Mouse (Mus musculus): Measurements from ENCODE around the gene Chd8. TPM values are rescaled to one million over a fixed set of nuclear protein-coding genes. Genes with fewer than 3 reads are reported as not detected.

Chd8 gene
- polyA plus RNA-seq, 1 experiment: 67.6 TPM

DNA sequence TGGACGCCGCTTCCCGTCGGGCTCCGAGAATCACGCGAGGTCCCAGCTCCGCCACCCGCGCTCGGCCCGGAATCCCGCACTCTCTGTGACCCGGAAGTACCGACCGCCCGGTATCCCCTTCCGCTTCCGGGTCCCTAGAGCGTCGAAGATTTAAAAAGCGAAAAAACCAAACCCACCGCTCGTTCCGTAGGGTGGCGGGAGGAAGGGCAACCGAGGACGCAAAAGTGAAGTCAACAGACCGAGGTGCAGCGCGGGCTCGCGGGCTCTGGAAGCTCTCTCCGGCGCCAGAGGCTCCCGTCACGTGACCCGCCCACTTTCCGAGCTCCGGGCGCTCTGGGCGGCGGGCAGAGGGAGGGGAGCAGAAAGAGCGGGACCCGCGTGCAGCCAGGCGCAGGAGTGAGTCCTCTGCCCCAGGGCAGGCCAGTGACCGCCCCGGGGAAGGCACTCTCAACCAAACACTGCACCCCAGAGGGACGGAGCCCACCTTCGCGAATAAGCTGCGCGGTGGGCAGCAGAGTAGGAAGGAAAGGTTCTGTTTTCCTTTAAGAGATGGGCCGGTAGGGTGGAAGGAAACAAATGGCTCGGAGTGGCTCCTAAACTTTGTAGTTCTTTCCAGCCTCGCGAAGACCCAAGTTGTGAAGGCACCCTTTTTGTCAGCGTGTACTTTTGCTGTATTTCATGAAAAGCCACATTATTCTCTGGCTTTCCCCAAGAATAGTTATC, 60.3 kb downstream of the Chd8 start, which contains the start of gene Supt16:
TSS of gene Supt16 (minus strand) at position 261 of the 723 bp plus-strand sequence.
- H3K27ac ChIP-seq (ENCODE audit: insufficient read depth, low read length): peak within 1 kb of the TSS; percentile 91
- TF ChIP-seq CTCF (IDR thresholded peaks at IDR 0.05; ENCODE audit: borderline replicate concordance, insufficient read depth, low read depth, low read length): no peak
- TF ChIP-seq POLR2A (IDR thresholded peaks at IDR 0.05; ENCODE audit: borderline replicate concordance, insufficient read depth, low read length): peak; percentile 47

GRCm38 (mm10) chr14:52196230-52197155, 61.1 kb downstream of the Chd8 start:
- no peaks in the 10 kb centered on the region; the same call in 1 of the 2 replicates for H3K4me1 ChIP-seq (ENCODE audit: control insufficient read depth, insufficient read depth, low read length)

More for the DNA sequence above, 60.3 kb downstream of the Chd8 start, which contains the start of gene Supt16:
- H3K4me3 ChIP-seq (replicated peaks; ENCODE audit: insufficient read depth, low read depth, low read length): peak within 1 kb of the TSS; percentile 88
- WGBS: under 1% methylated on average over 59 of the region's 59 CpGs
- no peaks in the 10 kb centered on the region for H3K27me3 ChIP-seq (ENCODE audit: control insufficient read depth, insufficient read depth, low read length)
- DNase-seq: peak; percentile 80 to 88
- no peaks in the 10 kb centered on the region; the same call in 1 of the 2 replicates for H3K4me1 ChIP-seq (ENCODE audit: control insufficient read depth, insufficient read depth, low read length)

DNA sequence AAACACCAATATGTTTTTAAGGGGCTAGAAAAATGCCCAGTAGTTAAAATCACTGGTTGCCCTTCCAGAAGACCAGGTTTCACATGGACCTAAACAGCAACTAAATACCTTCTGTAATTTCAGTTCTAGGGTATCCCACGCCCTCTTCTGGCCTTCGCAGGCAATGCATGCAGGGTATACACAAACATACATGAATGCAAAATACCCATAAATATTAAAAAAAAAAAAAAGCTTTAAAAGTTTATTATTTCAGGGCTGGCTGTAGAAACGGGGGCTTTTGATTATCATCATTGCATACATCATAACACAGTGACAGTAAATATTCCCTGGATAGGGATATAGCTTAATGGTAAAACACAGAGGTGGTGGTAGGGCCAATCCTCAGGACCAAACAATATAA, 61.9 kb downstream of the Chd8 start:
- no peaks in the 10 kb centered on the region for H3K27me3 ChIP-seq (ENCODE audit: control insufficient read depth, insufficient read depth, low read length)
- no peaks in the 10 kb centered on the region; the same call in 1 of the 2 replicates for H3K4me1 ChIP-seq (ENCODE audit: control insufficient read depth, insufficient read depth, low read length)
- peak; percentile 36 to 48 for DNase-seq
- peak; percentile 50; the same call in 1 of the 2 replicates for TF ChIP-seq CTCF (IDR thresholded peaks at IDR 0.05; ENCODE audit: borderline replicate concordance, insufficient read depth, low read depth, low read length)
- no peak for TF ChIP-seq POLR2A (IDR thresholded peaks at IDR 0.05; ENCODE audit: borderline replicate concordance, insufficient read depth, low read length)
- H3K27ac ChIP-seq (ENCODE audit: insufficient read depth, low read length): no peak overlapping the region
- peak overlapping the region; percentile 2 for H3K4me3 ChIP-seq (replicated peaks; ENCODE audit: insufficient read depth, low read depth, low read length)
- 15% methylated on average over 3 of the region's 3 CpGs for WGBS

More at GRCm38 (mm10) chr14:52196230-52197155, 61.1 kb downstream of the Chd8 start:
- WGBS: under 1% methylated on average over 54 of the region's 59 CpGs
- Histone ChIP-seq H3K4me3 (replicated peaks; ENCODE audit: insufficient read depth, low read depth, low read length) (peak overlapping the region; percentile 88), H3K27me3 (ENCODE audit: control insufficient read depth, insufficient read depth, low read length) (no peaks in the 10 kb centered on the region), H3K27ac (ENCODE audit: insufficient read depth, low read length) (peak overlapping the region; percentile 91; the same call in 1 of the 2 replicates)
- DNase-seq: no peak
- no peak for TF ChIP-seq POLR2A (IDR thresholded peaks at IDR 0.05; ENCODE audit: borderline replicate concordance, insufficient read depth, low read length)
- TF ChIP-seq CTCF (IDR thresholded peaks at IDR 0.05; ENCODE audit: borderline replicate concordance, insufficient read depth, low read depth, low read length): no peak

GRCm38 (mm10) chr14:52190740-52191359, 66.7 kb downstream of the Chd8 start:
- no peak for TF ChIP-seq POLR2A (IDR thresholded peaks at IDR 0.05; ENCODE audit: borderline replicate concordance, insufficient read depth, low read length)
- TF ChIP-seq CTCF (IDR thresholded peaks at IDR 0.05; ENCODE audit: borderline replicate concordance, insufficient read depth, low read depth, low read length): peak; percentile 72
- no peak overlapping the region for H3K4me3 ChIP-seq (replicated peaks; ENCODE audit: insufficient read depth, low read depth, low read length)
- DNase-seq: peak; percentile 31 to 38

DNA sequence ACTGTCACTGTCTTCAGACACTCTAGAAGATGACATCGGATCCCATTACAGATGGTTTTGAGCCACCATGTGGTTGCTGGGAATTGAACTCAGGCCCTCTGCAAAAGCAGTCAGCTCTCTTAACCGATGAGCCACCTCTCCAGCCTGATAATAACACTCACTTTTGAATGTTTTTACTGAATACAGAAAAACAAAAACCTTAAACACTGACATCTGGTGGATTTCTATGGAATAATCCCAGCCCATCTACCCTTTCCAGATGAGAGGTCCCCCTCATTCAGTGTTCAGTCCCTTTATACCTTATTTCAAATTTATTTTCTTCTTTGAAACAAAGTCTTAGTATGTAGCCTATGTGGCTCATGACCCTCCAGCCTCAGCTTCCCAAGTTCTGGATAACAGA, 68.1 kb downstream of the Chd8 start:
- no peaks in the 10 kb centered on the region for H3K4me1 ChIP-seq (ENCODE audit: control insufficient read depth, insufficient read depth, low read length)
- no peak overlapping the region for H3K27ac ChIP-seq (ENCODE audit: insufficient read depth, low read length)
- WGBS: 49% methylated on average over 2 of the region's 2 CpGs
- H3K4me3 ChIP-seq (replicated peaks; ENCODE audit: insufficient read depth, low read depth, low read length): no peak overlapping the region
- no peak for TF ChIP-seq POLR2A (IDR thresholded peaks at IDR 0.05; ENCODE audit: borderline replicate concordance, insufficient read depth, low read length)
- TF ChIP-seq CTCF (IDR thresholded peaks at IDR 0.05; ENCODE audit: borderline replicate concordance, insufficient read depth, low read depth, low read length): no peak
- no peak for DNase-seq
- no peaks in the 10 kb centered on the region for H3K27me3 ChIP-seq (ENCODE audit: control insufficient read depth, insufficient read depth, low read length)

More at GRCm38 (mm10) chr14:52190740-52191359, 66.7 kb downstream of the Chd8 start:
- Histone ChIP-seq H3K27me3 (ENCODE audit: control insufficient read depth, insufficient read depth, low read length) (no peaks in the 10 kb centered on the region), H3K27ac (ENCODE audit: insufficient read depth, low read length) (no peak overlapping the region), H3K4me1 (ENCODE audit: control insufficient read depth, insufficient read depth, low read length) (no peaks in the 10 kb centered on the region; the same call in 1 of the 2 replicates)

GRCm38 (mm10) chr14:52188788-52189187, 68.8 kb downstream of the Chd8 start:
- no peak for DNase-seq
- TF ChIP-seq CTCF (IDR thresholded peaks at IDR 0.05; ENCODE audit: borderline replicate concordance, insufficient read depth, low read depth, low read length): no peak
- no peak for TF ChIP-seq POLR2A (IDR thresholded peaks at IDR 0.05; ENCODE audit: borderline replicate concordance, insufficient read depth, low read length)
- no peaks in the 10 kb centered on the region for H3K27me3 ChIP-seq (ENCODE audit: control insufficient read depth, insufficient read depth, low read length)
- no peak overlapping the region for H3K4me3 ChIP-seq (replicated peaks; ENCODE audit: insufficient read depth, low read depth, low read length)
- whole genome bisulfite sequencing: 80% methylated on average over 1 of the region's 1 CpGs
- no peak overlapping the region for H3K27ac ChIP-seq (ENCODE audit: insufficient read depth, low read length)
- H3K4me1 ChIP-seq (ENCODE audit: control insufficient read depth, insufficient read depth, low read length): no peaks in the 10 kb centered on the region

DNA sequence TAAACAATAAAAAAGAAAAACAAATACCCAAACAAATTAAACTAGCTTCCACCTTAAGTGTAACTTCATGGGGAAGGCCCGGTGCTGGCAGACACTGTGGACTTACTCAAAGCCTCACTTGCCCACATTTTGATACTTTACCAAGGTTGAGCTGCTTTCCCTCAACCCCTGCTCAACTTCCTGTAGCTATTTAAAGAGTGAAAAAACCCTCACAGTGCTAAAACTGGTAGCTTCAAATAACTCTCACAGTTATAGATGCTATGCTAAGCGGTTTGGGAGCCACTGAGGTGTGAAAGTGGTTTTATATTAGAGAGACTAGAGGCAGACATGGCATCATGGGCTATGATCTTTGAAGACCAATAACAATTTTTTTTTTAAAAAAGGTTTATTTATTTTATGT, 91.0 kb downstream of the Chd8 start:
- DNase-seq: no peak
- 93% methylated on average over 2 of the region's 2 CpGs for WGBS
- Histone ChIP-seq H3K4me3 (replicated peaks; ENCODE audit: insufficient read depth, low read depth, low read length) (no peak overlapping the region), H3K27me3 (ENCODE audit: control insufficient read depth, insufficient read depth, low read length) (no peaks in the 10 kb centered on the region), H3K27ac (ENCODE audit: insufficient read depth, low read length) (no peak overlapping the region), H3K4me1 (ENCODE audit: control insufficient read depth, insufficient read depth, low read length) (no peaks in the 10 kb centered on the region)
- TF ChIP-seq POLR2A (IDR thresholded peaks at IDR 0.05; ENCODE audit: borderline replicate concordance, insufficient read depth, low read length) (no peak), CTCF (IDR thresholded peaks at IDR 0.05; ENCODE audit: borderline replicate concordance, insufficient read depth, low read depth, low read length) (no peak)
